Mouse (Mus musculus): ENCODE measurements around the gene Rpl13.

Rpl13 gene

DNA sequence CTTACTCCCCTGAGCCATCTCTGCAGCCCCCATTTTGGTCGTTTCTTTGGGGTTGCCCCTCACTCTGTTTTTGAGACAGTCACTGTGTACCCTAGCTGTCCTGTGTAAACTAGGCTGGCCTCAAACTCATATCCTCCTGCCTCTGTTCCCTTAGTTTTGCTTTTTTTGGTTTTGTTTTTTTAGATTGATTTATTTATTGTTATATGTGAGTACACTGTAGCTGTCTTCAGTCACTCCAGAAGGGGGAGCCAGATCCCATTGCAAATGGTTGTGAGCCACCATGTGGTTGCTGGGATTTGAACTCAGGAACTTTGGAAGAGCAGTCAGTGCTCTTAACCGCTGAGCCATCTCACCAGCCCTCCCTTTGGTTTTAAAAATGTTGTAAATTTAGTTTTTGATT is 4.4 kb downstream of the Rpl13 start:
- no peak for DNase-seq (ENCODE audit: low read depth in 1 of 2, low spot score in 2 of 2)

DNA sequence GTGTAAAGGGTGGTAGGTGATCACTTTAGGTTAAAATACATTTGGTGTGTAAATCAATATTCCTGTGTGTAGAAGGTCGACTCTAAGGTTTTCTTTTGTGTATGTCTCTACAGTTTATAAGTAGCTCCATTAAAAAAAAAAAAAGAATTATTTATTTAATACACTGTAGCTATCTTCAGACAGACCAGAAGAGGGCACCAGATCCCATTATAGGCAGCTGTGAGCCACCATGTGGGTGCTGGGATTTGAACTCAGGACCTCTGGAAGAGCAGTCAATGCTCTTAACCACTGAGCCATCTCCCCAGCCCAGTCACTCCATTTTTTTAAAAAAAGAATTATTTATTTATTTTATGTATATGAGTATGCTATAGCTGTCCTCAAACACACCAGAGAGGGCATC is 5.9 kb downstream of the Rpl13 start:
- DNase-seq (ENCODE audit: low read depth in 1 of 2, low spot score in 2 of 2) = no peak

DNA sequence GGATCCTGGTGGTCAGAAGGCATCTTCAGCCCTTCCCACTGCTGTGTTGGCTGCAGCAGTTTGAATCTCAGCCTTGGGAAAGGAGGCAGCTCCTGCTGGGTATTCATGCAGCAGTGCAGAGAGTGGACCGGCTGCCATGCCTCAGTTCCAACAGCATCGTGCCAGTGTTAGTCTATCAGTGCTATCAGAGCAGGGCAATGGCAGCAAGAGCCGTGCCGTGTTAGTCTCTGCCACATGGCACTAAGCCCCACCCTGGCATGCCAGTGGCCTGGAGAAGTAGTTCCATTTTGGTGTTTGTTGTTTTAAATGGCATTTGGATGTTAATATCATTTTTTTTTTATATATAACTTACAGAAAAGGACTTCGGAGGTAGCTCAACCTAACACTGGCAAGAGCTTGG is 6.8 kb downstream of the Rpl13 start:
- no peak for DNase-seq (ENCODE audit: low read depth in 1 of 2, low spot score in 2 of 2)

- DNase-seq (ENCODE audit: low read depth in 1 of 2, low spot score in 2 of 2) = no peak
These were observed 8.5 kb downstream of the Rpl13 start for GRCm38 (mm10) chr8:123110649-123111048.

GRCm38 (mm10) chr8:123112892-123113291 is 10.7 kb downstream of the Rpl13 start:
- DNase-seq (ENCODE audit: low read depth in 1 of 2, low spot score in 2 of 2) = no peak

GRCm38 (mm10) chr8:123113908-123114469 is 11.8 kb downstream of the Rpl13 start:
- no peak for DNase-seq (ENCODE audit: low read depth in 1 of 2, low spot score in 2 of 2)

DNA sequence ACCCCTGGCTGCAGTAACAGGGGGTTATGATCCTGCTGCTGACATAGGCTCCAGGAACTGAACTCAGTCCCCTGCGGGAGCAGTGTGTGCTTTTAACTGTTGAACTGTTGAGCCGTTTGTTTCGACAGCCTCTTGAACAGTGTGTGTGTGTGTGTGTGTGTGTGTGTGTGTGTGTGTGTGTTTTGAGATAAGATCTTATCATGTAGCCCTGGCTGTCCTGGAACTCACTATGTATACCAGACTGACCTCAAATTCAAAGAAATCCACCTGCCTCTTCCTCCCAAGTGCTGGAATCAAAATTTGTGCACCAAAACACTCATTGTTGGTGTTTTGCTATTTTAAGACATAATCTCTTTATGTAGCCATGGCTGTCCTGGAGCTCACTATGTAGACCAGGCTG is 12.5 kb downstream of the Rpl13 start:
- DNase-seq (ENCODE audit: low read depth in 1 of 2, low spot score in 2 of 2) = no peak

DNA sequence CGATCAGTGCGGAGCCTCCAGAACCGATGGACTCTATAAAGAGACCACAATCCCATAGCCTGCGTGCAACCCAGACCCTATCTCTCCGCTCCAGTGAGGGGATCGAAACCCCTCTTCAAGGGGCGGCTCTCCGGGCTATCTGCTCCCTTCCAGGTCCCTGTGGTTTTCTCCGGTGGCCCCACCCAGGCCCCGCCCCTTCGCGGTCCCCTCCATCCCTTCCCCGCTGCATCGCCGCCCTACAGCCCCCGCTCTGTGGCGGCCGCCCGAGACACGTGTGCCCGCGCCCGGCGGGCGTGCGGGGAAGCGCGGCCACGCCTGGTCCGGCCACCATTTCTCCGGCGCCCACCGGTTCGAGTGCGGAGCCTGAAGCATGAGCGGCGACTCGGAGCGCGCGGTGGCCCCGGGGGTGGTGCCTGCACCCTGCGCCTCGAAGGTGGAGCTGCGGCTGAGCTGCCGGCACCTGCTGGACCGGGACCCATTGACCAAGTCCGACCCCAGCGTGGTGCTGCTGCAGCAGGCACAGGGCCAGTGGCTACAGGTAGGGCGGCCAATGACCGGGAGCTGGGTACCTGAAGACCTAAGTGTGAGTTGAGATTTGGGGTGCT is 15.1 kb downstream of the Rpl13 start, which contains the start of gene Cpne7:
Gene Cpne7, plus strand, starts transcription at position 248 of the 605 bp plus-strand sequence.
- DNase-seq (ENCODE audit: low read depth in 1 of 2, low spot score in 2 of 2) = no peak

DNA sequence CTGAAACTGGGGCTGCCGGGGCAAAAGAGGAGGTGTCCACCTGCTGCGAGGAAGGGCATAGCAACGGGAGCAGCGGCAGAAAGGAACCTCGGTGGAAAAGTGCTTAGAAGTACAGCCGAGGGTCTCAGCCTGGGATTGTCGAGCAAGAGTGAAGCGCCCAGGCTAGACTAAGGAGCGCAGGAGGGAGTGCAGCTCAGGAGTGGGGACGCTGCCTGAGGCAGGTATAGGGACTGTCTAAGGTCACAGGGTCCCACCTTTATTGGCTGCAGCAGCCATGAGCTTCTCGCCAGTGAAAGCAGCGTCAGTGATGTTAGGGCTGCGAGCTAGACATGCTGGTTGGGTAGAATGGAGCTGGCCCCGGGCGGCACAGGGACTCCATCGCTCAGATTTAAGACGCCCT is 15.6 kb downstream of the Rpl13 start:
- no peak for DNase-seq (ENCODE audit: low read depth in 1 of 2, low spot score in 2 of 2)

DNA sequence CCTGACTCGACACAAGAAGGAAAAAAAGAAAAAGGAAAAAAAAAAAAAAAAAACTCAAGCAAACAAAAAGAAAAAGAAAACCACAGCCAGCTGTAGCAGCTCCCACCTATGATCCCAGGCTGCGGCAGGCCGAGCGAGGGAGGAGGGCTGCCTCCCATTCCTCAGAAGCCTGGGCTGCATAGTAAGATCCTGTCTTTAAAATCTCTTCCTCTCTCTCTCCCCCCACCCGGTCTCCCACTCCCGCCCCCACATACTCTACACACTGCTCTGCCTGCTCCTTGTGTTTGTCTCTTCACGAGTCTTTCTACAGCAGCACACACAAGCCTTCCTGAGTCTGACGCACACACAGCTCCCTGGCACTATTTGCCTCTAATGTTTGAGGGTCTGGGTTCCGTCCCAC is 19.9 kb downstream of the Rpl13 start:
- no peak for DNase-seq (ENCODE audit: low read depth in 1 of 2, low spot score in 2 of 2)

- DNase-seq (ENCODE audit: low read depth in 1 of 2, low spot score in 2 of 2) = no peak
These were observed 20.5 kb downstream of the Rpl13 start for GRCm38 (mm10) chr8:123122670-123123069.

DNA sequence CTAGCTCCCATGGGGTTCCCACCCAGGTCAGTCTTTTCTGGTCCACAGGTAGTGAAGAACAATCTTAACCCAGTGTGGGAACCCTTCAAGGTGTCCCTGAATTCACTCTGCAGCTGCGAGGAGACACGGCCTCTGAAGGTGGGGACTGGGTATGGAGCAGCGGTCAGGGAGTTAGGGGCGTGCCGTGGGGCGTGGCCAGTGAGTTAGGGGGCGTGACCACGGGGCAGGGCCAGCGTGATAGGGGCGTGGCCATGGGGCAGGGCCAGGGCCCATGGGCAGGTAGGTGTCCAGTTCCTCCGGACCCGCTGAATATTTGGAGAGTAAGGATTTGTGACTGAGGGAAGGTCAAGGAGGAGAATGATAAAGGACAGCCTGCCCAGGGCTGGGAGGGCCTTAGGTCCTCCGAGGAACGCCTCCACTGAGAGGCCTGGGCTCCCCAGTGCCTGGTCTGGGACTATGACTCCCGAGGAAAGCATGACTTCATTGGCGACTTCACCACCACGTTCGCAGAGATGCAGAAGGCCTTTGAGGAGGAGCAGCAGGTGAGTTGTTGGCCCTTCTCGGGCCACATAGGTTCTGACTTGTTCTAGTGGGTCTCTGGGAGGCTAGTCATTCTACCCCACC is 24.2 kb downstream of the Rpl13 start:
- DNase-seq (ENCODE audit: low read depth in 1 of 2, low spot score in 2 of 2) = no peak

- DNase-seq (ENCODE audit: low read depth in 1 of 2, low spot score in 2 of 2) = no peak
These were observed 28.9 kb downstream of the Rpl13 start for GRCm38 (mm10) chr8:123131041-123131440.

GRCm38 (mm10) chr8:123132953-123133352 is 30.8 kb downstream of the Rpl13 start:
- no peak for DNase-seq (ENCODE audit: low read depth in 1 of 2, low spot score in 2 of 2)

DNA sequence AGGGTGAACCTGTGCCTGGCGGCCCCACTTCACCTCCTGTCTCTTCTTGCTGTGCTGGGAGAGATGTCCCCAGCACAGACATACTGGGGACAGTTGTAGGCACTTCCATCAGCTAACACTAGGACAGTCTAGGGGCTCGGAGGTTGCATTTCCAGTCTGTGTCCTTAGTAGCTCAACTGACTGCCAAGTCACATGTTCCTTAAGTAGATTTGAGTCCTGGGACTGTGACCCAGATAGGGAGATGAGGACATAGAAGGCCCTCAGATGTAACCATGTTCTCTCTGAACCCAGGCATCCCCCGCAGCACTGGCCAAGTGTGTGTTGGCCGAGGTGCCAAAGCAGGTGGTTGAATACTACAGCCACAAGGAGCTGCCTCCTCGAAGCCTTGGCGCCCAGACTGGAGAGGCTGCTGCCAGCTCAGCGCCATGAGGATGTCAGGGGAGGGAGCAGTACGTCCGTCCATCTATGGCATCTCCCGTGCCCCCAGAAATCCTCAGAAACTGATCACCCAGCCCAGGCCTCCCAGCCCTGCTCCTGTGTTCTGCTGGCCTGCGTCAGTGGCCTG is 32.1 kb downstream of the Rpl13 start:
- no peak for DNase-seq (ENCODE audit: low read depth in 1 of 2, low spot score in 2 of 2)

DNA sequence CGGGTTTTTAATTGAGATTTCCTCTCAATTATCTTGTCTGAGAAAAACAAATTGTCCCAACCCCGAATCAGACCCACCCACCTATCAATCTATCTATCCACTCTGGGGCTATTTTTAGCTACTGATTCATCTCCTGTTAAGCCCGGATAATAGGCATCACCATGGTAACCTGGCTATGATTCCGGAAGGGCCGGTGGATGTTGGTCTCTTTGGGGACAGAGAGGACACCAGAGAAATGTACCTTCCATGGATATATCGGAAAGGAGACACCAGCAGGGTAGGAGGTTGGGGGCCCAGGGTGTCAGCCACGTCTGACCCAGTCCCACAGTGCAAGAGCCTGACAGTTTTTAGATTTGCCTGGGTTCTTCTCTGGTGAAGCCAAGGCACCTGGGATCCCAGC is 33.3 kb downstream of the Rpl13 start:
- no peak for DNase-seq (ENCODE audit: low read depth in 1 of 2, low spot score in 2 of 2)

GRCm38 (mm10) chr8:123135806-123136205 is 33.7 kb downstream of the Rpl13 start:
- DNase-seq (ENCODE audit: low read depth in 1 of 2, low spot score in 2 of 2) = no peak

GRCm38 (mm10) chr8:123136287-123136686 is 34.1 kb downstream of the Rpl13 start:
- no peak for DNase-seq (ENCODE audit: low read depth in 1 of 2, low spot score in 2 of 2)

GRCm38 (mm10) chr8:123137645-123138077 is 35.5 kb downstream of the Rpl13 start:
- DNase-seq (ENCODE audit: low read depth in 1 of 2, low spot score in 2 of 2) = no peak

DNA sequence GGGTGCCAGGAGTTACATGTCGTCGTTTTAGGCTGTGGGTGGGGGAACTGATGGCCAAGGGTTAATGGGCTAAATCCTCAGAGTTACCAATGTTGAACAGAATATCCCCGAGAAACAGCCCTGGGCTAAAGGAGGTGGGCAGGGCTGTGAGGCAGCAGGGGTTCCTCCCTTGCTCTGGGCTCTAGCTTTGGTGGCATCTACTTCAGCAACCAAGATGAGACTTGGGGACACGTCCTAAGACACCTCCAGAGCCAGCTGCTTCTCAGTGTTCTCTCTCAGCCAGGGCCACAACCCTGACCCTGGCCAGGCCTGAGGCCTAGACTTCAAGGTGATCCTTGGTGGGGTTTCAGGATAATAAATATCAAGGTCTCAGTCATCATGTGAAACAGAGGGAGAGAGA is 36.6 kb downstream of the Rpl13 start:
- DNase-seq (ENCODE audit: low read depth in 1 of 2, low spot score in 2 of 2) = no peak

DNA sequence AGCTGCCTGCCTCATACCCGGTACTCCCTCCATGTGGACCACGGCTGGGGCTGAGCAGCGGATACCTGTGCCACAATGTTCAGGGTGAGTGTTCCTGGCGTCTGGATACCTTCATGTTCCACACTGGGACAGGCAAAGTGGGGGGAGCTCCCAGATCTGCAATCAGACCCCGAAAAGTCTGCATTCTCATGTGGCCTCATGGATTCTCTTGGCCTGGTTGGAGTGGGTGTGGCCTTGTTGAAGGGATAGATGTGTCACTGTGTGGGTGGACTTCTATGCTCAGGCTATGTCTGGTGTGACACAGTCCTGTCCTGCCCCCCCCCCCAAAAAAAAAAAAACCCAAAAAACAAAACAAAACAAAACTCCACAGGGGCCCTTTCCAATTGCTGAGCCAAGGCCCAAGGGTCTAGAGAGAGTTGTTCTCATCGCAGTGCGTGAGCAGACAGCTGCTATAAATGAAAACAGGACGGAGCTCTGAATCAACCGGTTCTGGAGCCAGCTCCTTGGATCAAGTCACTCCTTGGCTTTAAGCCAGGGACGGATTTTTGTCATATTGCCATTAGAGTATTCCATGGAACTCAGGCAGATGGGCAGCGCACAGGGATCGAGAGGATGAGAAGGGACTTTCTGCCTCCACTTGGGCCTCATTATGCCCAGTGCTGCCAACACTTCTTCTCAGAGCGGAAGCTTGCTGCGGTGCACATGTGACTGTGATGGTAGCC is 39.8 kb downstream of the Rpl13 start:
- no peak for DNase-seq (ENCODE audit: low read depth in 1 of 2, low spot score in 2 of 2)

DNA sequence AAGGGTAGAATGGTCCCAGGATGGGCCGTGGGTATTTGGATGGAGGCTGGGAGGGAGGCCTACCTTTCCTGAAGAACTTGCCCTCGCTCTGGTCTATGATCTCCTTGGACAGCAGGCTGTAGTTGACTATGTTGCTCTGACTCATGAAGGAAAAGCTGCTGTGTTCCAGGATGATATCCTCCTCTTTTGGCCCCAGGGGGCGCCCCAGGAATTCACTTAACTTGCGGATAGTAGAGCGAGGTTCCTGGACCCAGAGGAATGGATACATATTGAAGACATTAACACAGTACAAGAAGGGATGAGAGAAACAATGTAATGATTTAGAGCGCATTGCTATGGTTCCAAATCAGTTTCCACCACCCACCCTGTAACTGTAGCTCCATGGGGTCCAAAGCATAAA is 43.1 kb downstream of the Rpl13 start:
- DNase-seq (ENCODE audit: low read depth in 1 of 2, low spot score in 2 of 2) = no peak
